Mouse (Mus musculus) liver, postnatal 0 days (tissue): ENCODE measurements around the gene Cisd3. TPM values are rescaled to one million over a fixed set of nuclear protein-coding genes. Genes with fewer than 3 reads are reported as not detected.
"Not testable (repeated sequence)": the region's sequence is repeated elsewhere in the genome, so short reads cannot be mapped to it uniquely, and the experiment has no call there.

ENCODE experiments used
- ATAC-seq: fragments of 200-750 bp; cut with Nextera tagmentation; 2 replicates; pipeline ENCODE4 v1.8.0; 2017; ENCODE audit warnings: mild to moderate bottlenecking, moderate library complexity
- DNase-seq: peaks from one replicate; pipeline ENCODE4 v3.0.0-alpha.2; 2016
- H3K27ac ChIP-seq: fragments of 300-500 bp; sonication (generic); 2 replicates; pipeline ENCODE4 v1.5.1; 2014; ENCODE audit warnings: antibody characterized with exemption, moderate library complexity, mild to moderate bottlenecking, low read depth
- H3K27me3 ChIP-seq: fragments of 300-500 bp; sonication (generic); 2 replicates; pipeline ENCODE4 v1.6.1; 2014; ENCODE audit warnings: low read length, control low read depth, mixed read lengths; ENCODE audit not compliant: insufficient read depth
- H3K36me3 ChIP-seq: fragments of 300-500 bp; sonication (generic); replicated peaks from 2 replicates; pipeline ENCODE4 v1.6.1; 2014; ENCODE audit warnings: mild to moderate bottlenecking, control low read depth, low read length, moderate library complexity, mixed read lengths; ENCODE audit not compliant: insufficient read depth
- H3K4me1 ChIP-seq: fragments of 300-500 bp; sonication (generic); 2 replicates; pipeline ENCODE4 v1.6.1; 2014; ENCODE audit warnings: antibody characterized with exemption, mild to moderate bottlenecking, control low read depth; ENCODE audit not compliant: insufficient read depth
- H3K4me2 ChIP-seq: fragments of 300-500 bp; sonication (generic); 2 replicates; pipeline ENCODE4 v1.6.1; 2014; ENCODE audit warnings: low read depth, mild to moderate bottlenecking, low read length, moderate library complexity, mixed read lengths
- H3K4me3 ChIP-seq: fragments of 300-500 bp; sonication (generic); 2 replicates; pipeline ENCODE4 v1.5.1; 2014; ENCODE audit warnings: low read depth, low read length
- H3K9ac ChIP-seq: fragments of 300-500 bp; sonication (generic); replicated peaks from 2 replicates; pipeline ENCODE4 v1.6.1; 2014; ENCODE audit warnings: mild to moderate bottlenecking, moderate library complexity
- H3K9me3 ChIP-seq: fragments of 300-500 bp; sonication (generic); 2 replicates; pipeline ENCODE4 v1.6.1; 2016; ENCODE audit warnings: mild to moderate bottlenecking, control low read depth, low read length, mixed read lengths
- CTCF ChIP-seq: sonication (generic); IDR thresholded peaks from 2 replicates; pipeline ENCODE4 v1.5.1; 2016; ENCODE audit warnings: antibody characterized with exemption, low read depth
- EP300 ChIP-seq: IDR thresholded peaks from 2 replicates; pipeline ENCODE4 v1.6.1; 2016; ENCODE audit warnings: antibody characterized with exemption, low read depth, mild to moderate bottlenecking
- WGBS: fragments of 180-500 bp; shearing (Covaris S2); extraction: QIAGEN DNeasy Blood & Tissue Kit; methylation state at CpG from one replicate; pipeline ENCODE4 v1.1.7; 2014; ENCODE audit not compliant: insufficient replicate concordance; 5-methylcytosine and 5-hydroxymethylcytosine counted together
- polyA plus RNA-seq: library from polyadenylated mRNA; unstranded; fragments of >200 nt; fragmentation: Nextera tagmentation; extraction: Ambion mirVana; gene quantifications from 2 replicates; pipeline ENCODE4 v1.2.1, GENCODE M21; 2015

Cisd3 gene
- polyA plus RNA-seq, 1 experiment from 2014 or later: 54.6 TPM

DNA sequence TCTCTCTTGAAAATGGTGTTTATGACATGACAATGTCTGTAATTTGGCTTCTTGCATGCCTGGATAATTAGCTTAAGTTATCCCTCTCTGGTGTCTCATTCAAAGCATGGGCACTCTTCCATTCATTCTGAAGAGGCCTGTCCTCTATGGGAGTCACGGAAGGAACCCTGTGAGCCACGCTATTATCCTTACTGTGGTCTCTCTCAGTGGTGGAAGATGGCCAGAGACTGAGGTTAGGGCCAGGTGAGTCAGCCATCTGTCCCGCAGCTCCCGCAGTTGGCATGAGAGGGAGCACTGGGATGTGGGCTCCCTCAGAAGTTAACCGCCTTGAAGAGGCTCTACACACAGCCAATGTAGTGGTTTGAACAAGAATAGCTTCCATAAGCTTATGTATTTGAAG lies 35.3 kb upstream of the Cisd3 start:
- Histone ChIP-seq H3K4me2 (no peak overlapping the region), H3K4me1 (no peaks in the 10 kb centered on the region), H3K9me3 (no peaks in the 10 kb centered on the region), H3K9ac (no peak overlapping the region), H3K36me3 (no peaks in the 10 kb centered on the region), H3K27ac (no peak overlapping the region), H3K4me3 (no peak overlapping the region), H3K27me3 (no peaks in the 10 kb centered on the region; the same call in 1 of the 2 replicates)
- TF ChIP-seq EP300 (no peak), CTCF (no peak)
- 66% methylated on average over 5 of the region's 5 CpGs for WGBS
- DNase-seq (no peak), ATAC-seq (no peak)

DNA sequence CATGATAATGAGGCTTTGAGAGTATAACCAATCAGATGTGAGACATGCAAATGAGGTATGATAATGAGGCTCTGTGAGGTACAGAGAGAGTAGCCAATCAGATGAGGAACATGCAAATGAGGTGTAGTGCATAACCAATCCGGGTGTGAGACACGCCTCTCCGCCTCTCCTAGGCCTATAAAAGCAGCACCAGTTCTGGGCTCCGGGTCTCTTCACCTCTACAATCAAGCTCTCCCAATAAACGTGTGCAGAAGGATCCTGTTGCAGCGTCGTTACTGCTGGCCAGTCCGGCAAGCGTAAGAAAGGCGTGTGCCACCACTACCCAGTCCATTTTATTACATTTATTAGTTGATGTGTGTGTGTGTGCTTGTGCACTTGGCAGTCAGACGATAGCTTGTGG lies 32.2 kb upstream of the Cisd3 start:
- H3K4me3 ChIP-seq, DNase-seq, H3K4me2 ChIP-seq, H3K27me3 ChIP-seq, H3K36me3 ChIP-seq, H3K9ac ChIP-seq, ATAC-seq, H3K27ac ChIP-seq, H3K9me3 ChIP-seq, H3K4me1 ChIP-seq: not testable (repeated sequence)
- 89% methylated on average over 11 of the region's 11 CpGs for WGBS

DNA sequence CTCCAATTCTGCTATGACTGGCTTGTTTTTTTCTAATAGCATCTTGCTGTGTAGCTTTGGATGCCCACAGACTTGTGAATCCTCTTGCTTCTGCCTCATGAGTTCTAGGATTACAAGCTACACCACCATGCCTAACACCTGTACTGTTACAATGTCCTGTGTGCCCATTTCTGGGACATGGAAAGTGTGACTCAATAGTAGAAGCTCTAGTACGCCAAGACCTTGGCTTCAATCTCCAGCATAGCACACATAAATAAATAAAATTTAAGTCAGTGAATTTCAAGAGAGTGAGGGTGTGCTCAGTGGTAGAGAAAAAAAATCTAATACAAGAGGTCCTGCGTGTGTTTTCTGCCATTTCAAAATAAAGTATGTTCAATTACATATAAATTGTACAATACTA lies 31.4 kb upstream of the Cisd3 start:
- H3K9ac ChIP-seq: no peak overlapping the region
- no peak for DNase-seq
- no peak overlapping the region for H3K27ac ChIP-seq
- H3K9me3 ChIP-seq: no peaks in the 10 kb centered on the region
- no peaks in the 10 kb centered on the region for H3K36me3 ChIP-seq
- peaks cover 6% of the 10 kb centered on the region for H3K4me1 ChIP-seq
- no peak overlapping the region for H3K4me2 ChIP-seq
- TF ChIP-seq CTCF (no peak), EP300 (no peak)
- 78% methylated on average over 2 of the region's 2 CpGs for WGBS
- H3K4me3 ChIP-seq: no peak overlapping the region
- ATAC-seq: no peak
- H3K27me3 ChIP-seq: peaks cover under 1% of the 10 kb centered on the region; the same call in 1 of the 2 replicates

DNA sequence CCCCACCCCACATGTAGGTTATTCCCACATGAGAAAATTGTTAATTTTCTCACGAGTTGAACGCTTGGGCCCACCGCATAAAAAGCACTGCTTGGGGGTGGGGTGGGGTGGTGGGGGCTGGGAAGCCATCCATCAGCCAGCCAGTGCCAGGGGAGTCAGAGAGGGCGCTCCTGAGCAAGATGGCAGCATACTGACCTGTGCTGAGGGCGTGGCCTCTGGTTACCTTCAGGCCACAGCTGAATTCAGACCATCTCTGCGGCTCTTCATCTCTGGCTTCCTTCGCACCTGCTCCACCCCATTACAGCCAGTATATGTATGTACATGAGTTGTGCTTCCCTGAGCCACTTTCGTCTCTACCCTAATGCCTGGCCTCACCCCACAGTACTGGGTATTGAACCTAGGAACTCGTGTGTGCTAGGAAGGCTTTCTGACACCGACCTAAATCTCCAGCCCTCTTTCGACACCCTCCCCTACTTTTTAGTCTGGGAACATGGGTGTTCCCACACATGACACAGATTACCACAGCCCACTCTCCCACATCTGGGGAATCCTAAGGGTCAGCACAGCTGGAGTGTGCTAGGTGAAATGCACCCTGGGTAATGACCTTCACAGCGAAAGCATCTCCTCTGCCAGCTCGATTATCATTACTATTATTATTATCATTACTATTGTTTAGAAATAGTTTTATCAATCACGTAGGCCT lies 29.2 kb upstream of the Cisd3 start:
- H3K9ac ChIP-seq: no peak overlapping the region
- H3K36me3 ChIP-seq: no peaks in the 10 kb centered on the region
- no peak overlapping the region for H3K4me2 ChIP-seq
- H3K4me3 ChIP-seq: no peak overlapping the region
- H3K4me1 ChIP-seq: peaks cover 21% of the 10 kb centered on the region
- DNase-seq: no peak
- no peaks in the 10 kb centered on the region for H3K9me3 ChIP-seq
- no peak for TF ChIP-seq EP300
- no peak for TF ChIP-seq CTCF
- 80% methylated on average over 14 of the region's 14 CpGs for WGBS
- H3K27me3 ChIP-seq: peaks cover 14% of the 10 kb centered on the region
- no peak overlapping the region for H3K27ac ChIP-seq
- no peak for ATAC-seq

DNA sequence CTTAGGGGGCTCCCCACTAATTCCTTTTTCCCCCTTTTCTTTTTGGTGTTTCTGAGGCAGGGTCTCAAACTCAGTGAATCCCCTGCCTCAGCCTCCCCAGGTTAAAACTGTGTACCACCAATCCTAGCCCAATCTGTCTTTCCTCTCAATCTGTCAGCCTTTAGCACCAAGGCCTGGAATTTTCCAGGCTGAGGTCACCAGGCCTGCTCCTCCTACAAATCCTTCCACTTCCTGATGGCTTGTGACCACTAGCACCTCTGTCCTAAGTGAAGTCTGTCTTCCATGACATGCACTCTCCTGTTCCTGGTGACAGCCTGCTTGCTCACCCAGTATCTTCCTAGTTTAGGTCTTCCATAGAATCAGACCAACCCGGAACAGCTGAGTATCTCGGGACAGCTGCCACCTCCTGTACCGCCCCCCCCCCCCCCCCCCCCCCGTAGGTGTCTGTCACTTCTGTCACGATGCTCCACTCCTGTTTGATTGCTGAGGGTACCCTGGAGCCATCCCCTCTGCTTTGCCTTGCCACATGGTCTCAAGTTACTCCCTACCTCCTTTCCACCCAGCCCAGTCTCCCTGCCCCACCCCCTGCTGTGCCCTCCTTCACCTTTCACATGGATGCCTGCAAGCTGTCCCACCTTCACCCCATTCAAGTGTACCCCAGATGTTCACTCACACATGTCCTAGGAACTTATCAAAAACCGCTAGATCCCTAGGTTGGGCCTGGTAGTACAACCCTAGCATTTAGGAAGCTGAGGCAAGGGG lies 28.3 kb upstream of the Cisd3 start:
- no peak overlapping the region for H3K27ac ChIP-seq
- peaks cover 24% of the 10 kb centered on the region for H3K27me3 ChIP-seq
- H3K9me3 ChIP-seq: no peaks in the 10 kb centered on the region
- 49% methylated on average over 5 of the region's 6 CpGs for WGBS
- H3K36me3 ChIP-seq: no peaks in the 10 kb centered on the region
- no peak overlapping the region for H3K4me3 ChIP-seq
- H3K4me2 ChIP-seq: no peak overlapping the region
- ATAC-seq (no peak), DNase-seq (no peak)
- H3K9ac ChIP-seq: no peak overlapping the region
- TF ChIP-seq EP300 (no peak), CTCF (no peak)
- H3K4me1 ChIP-seq: peaks cover 29% of the 10 kb centered on the region

DNA sequence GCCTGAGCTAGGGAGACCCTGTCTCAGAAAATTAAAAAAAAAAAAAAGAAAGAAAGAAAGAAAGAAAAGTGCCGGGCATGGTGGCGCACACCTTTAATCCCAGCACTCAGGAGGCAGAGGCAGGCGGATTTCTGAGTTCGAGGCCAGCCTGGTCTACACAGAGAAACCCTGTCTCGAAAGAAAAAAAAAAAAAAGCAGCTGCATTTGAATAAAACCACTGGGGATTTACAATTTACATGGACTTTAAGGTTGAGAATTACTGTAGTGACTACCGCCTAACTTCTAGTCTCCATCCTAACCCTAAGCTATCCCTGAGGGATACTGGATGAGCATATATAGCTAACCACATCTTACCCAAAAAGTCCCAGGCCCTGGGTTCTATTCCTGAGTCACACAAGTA lies 27.7 kb upstream of the Cisd3 start:
- WGBS: 79% methylated on average over 6 of the region's 6 CpGs
- H3K27me3 ChIP-seq: peaks cover 25% of the 10 kb centered on the region
- H3K9me3 ChIP-seq, ATAC-seq, H3K36me3 ChIP-seq, H3K9ac ChIP-seq, DNase-seq, H3K4me3 ChIP-seq, H3K4me2 ChIP-seq, H3K27ac ChIP-seq: not testable (repeated sequence)
- peaks cover 29% of the 10 kb centered on the region for H3K4me1 ChIP-seq
